Mouse (Mus musculus) neural tube, embryonic 11.5 days (tissue): ENCODE measurements around the gene Olfr92. TPM values are rescaled to one million over a fixed set of nuclear protein-coding genes. Genes with fewer than 3 reads are reported as not detected.

ENCODE experiments used
- ATAC-seq: fragments of 200-750 bp; cut with Nextera tagmentation; 2 replicates; pipeline ENCODE4 v1.8.0; 2017; ENCODE audit warnings: moderate number of reproducible peaks, mild to moderate bottlenecking, moderate TSS enrichment, moderate library complexity; ENCODE audit not compliant: insufficient read depth, low FRiP score, low TSS enrichment
- DNase-seq: peaks from one replicate; pipeline ENCODE4 v3.0.0-alpha.2; 2015; ENCODE audit warnings: low spot score
- H3K27ac ChIP-seq: fragments of 300-500 bp; sonication (generic); 2 replicates; pipeline ENCODE4 v1.5.1; 2014; ENCODE audit warnings: low read depth, mild to moderate bottlenecking, low read length
- H3K27me3 ChIP-seq: fragments of 300-500 bp; sonication (generic); 2 replicates; pipeline ENCODE4 v1.6.1; 2014; ENCODE audit warnings: mild to moderate bottlenecking, low read length, mixed read lengths; ENCODE audit not compliant: control insufficient read depth, insufficient read depth
- H3K36me3 ChIP-seq: fragments of 300-500 bp; sonication (generic); 2 replicates; pipeline ENCODE4 v1.6.1; 2014; ENCODE audit warnings: mild to moderate bottlenecking, low read length, moderate library complexity, mixed read lengths; ENCODE audit not compliant: control insufficient read depth, insufficient read depth
- H3K4me1 ChIP-seq: fragments of 300-500 bp; sonication (generic); 2 replicates; pipeline ENCODE4 v1.6.1; 2014; ENCODE audit warnings: low read length, mixed read lengths; ENCODE audit not compliant: control insufficient read depth, insufficient read depth
- H3K4me2 ChIP-seq: fragments of 300-500 bp; sonication (generic); 2 replicates; pipeline ENCODE4 v1.6.1; 2014; ENCODE audit warnings: low read depth, mild to moderate bottlenecking, moderate library complexity
- H3K4me3 ChIP-seq: fragments of 300-500 bp; sonication (generic); 2 replicates; pipeline ENCODE4 v1.5.1; 2014; ENCODE audit warnings: low read depth, low read length
- H3K9ac ChIP-seq: fragments of 300-500 bp; sonication (generic); 2 replicates; pipeline ENCODE4 v1.6.1; 2014; ENCODE audit warnings: mild to moderate bottlenecking, low read length
- H3K9me3 ChIP-seq: fragments of 300-500 bp; sonication (generic); 2 replicates; pipeline ENCODE4 v1.6.1; 2016; ENCODE audit warnings: low read length; ENCODE audit not compliant: control insufficient read depth
- WGBS: fragments of 180-500 bp; shearing (Covaris S2); extraction: QIAGEN DNeasy Blood & Tissue Kit; methylation state at CpG from one replicate; pipeline ENCODE4 v1.1.7; 2014; 5-methylcytosine and 5-hydroxymethylcytosine counted together
- polyA plus RNA-seq: library from polyadenylated mRNA; unstranded; fragments of >200 nt; fragmentation: Nextera tagmentation; extraction: Ambion mirVana; gene quantifications from 2 replicates; pipeline ENCODE4 v1.2.1, GENCODE M21; 2014

The Olfr92 gene
- polyA plus RNA-seq, 1 experiment from 2014 or later = not detected

GRCm38 (mm10) chr17:37083327-37083726 lies 36.6 kb downstream of the Olfr92 start:
- no peaks in the 10 kb centered on the region for H3K27me3 ChIP-seq
- H3K9ac ChIP-seq = no peak overlapping the region
- H3K36me3 ChIP-seq = no peaks in the 10 kb centered on the region
- no peak overlapping the region for H3K4me3 ChIP-seq
- H3K9me3 ChIP-seq = no peaks in the 10 kb centered on the region
- DNase-seq (peak; percentile 81), ATAC-seq (no peak)
- 6% methylated on average over 8 of the region's 8 CpGs for WGBS
- H3K4me2 ChIP-seq = no peak overlapping the region
- peaks cover 12% of the 10 kb centered on the region for H3K4me1 ChIP-seq
- H3K27ac ChIP-seq = no peak overlapping the region

GRCm38 (mm10) chr17:37081659-37082058 lies 38.2 kb downstream of the Olfr92 start:
- ATAC-seq (no peak), DNase-seq (no peak)
- Histone ChIP-seq H3K4me3 (no peak overlapping the region), H3K4me2 (no peak overlapping the region), H3K9ac (no peak overlapping the region), H3K4me1 (peaks cover 12% of the 10 kb centered on the region), H3K36me3 (no peaks in the 10 kb centered on the region; the same call in 1 of the 2 replicates), H3K9me3 (no peaks in the 10 kb centered on the region), H3K27ac (no peak overlapping the region), H3K27me3 (no peaks in the 10 kb centered on the region)
- WGBS = 94% methylated on average over 4 of the region's 4 CpGs

- no peaks in the 10 kb centered on the region for H3K9me3 ChIP-seq
- 21% methylated on average over 5 of the region's 5 CpGs for WGBS
Measured at GRCm38 (mm10) chr17:37080119-37080518, 39.8 kb downstream of the Olfr92 start.

GRCm38 (mm10) chr17:37078990-37079389 lies 40.9 kb downstream of the Olfr92 start:
- Histone ChIP-seq H3K27ac (no peak overlapping the region), H3K9me3 (no peaks in the 10 kb centered on the region), H3K27me3 (no peaks in the 10 kb centered on the region), H3K4me1 (peaks cover 12% of the 10 kb centered on the region), H3K4me3 (no peak overlapping the region), H3K9ac (no peak overlapping the region), H3K4me2 (no peak overlapping the region), H3K36me3 (no peaks in the 10 kb centered on the region; the same call in 1 of the 2 replicates)
- DNase-seq (peak; percentile 22), ATAC-seq (peak; percentile 48; the same call in 1 of the 2 replicates)
- WGBS = 14% methylated on average over 2 of the region's 2 CpGs

More at GRCm38 (mm10) chr17:37080119-37080518, 39.8 kb downstream of the Olfr92 start:
- ATAC-seq (no peak), DNase-seq (no peak)
- Histone ChIP-seq H3K27me3 (no peaks in the 10 kb centered on the region), H3K4me3 (no peak overlapping the region), H3K27ac (no peak overlapping the region), H3K9ac (no peak overlapping the region), H3K4me2 (no peak overlapping the region), H3K4me1 (peaks cover 12% of the 10 kb centered on the region), H3K36me3 (no peaks in the 10 kb centered on the region; the same call in 1 of the 2 replicates)

GRCm38 (mm10) chr17:37078193-37078592 lies 41.7 kb downstream of the Olfr92 start:
- Histone ChIP-seq H3K27ac (no peak overlapping the region), H3K4me1 (peaks cover 12% of the 10 kb centered on the region), H3K9ac (no peak overlapping the region), H3K36me3 (no peaks in the 10 kb centered on the region; the same call in 1 of the 2 replicates), H3K27me3 (no peaks in the 10 kb centered on the region), H3K4me2 (no peak overlapping the region), H3K9me3 (no peaks in the 10 kb centered on the region), H3K4me3 (no peak overlapping the region)
- WGBS = 9% methylated on average over 1 of the region's 1 CpGs
- ATAC-seq (no peak), DNase-seq (no peak)

DNA sequence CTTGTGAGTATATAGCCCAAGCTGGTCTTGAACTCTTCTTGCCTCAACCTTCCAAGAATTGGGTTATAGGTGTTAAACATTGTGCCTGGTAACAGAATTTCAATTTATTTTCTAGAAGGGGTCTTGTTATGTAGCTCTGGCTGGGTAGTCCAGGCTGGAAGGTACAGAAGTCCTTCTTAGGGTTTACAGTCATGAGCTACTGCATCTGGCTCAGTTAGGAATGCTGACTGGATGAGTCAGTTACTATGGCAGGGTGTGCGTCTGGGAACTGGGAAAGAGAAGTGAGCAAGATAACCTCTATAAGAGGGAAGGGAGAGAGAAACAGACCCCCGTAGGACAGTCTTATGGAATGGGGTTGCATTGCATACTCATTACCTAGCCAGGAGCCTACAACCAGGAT lies 44.1 kb downstream of the Olfr92 start:
- Histone ChIP-seq H3K9ac (no peak overlapping the region), H3K36me3 (no peaks in the 10 kb centered on the region; the same call in 1 of the 2 replicates), H3K4me1 (peaks cover 12% of the 10 kb centered on the region), H3K27me3 (no peaks in the 10 kb centered on the region), H3K4me2 (no peak overlapping the region), H3K9me3 (no peaks in the 10 kb centered on the region), H3K4me3 (no peak overlapping the region), H3K27ac (no peak overlapping the region)
- 98% methylated on average over 2 of the region's 2 CpGs for WGBS
- ATAC-seq (no peak), DNase-seq (no peak)

- DNase-seq (no peak), ATAC-seq (no peak)
- H3K4me2 ChIP-seq = no peak overlapping the region
- WGBS = 89% methylated on average over 6 of the region's 6 CpGs
- peaks cover 12% of the 10 kb centered on the region for H3K4me1 ChIP-seq
- H3K27ac ChIP-seq = no peak overlapping the region
- no peak overlapping the region for H3K4me3 ChIP-seq
- H3K9ac ChIP-seq = no peak overlapping the region
- no peaks in the 10 kb centered on the region for H3K9me3 ChIP-seq
- no peaks in the 10 kb centered on the region for H3K27me3 ChIP-seq
- peaks cover under 1% of the 10 kb centered on the region for H3K36me3 ChIP-seq
Measured at GRCm38 (mm10) chr17:37075181-37075580, 44.7 kb downstream of the Olfr92 start.

GRCm38 (mm10) chr17:37072730-37073276 lies 47.1 kb downstream of the Olfr92 start:
- H3K27me3 ChIP-seq = no peaks in the 10 kb centered on the region
- H3K4me1 ChIP-seq = no peaks in the 10 kb centered on the region
- no peak overlapping the region for H3K27ac ChIP-seq
- ATAC-seq = no peak
- WGBS = 57% methylated on average over 11 of the region's 11 CpGs
- H3K4me3 ChIP-seq = no peak overlapping the region
- H3K36me3 ChIP-seq = peaks cover 4% of the 10 kb centered on the region
- H3K9me3 ChIP-seq = no peaks in the 10 kb centered on the region
- no peak for DNase-seq
- no peak overlapping the region for H3K4me2 ChIP-seq
- no peak overlapping the region for H3K9ac ChIP-seq

DNA sequence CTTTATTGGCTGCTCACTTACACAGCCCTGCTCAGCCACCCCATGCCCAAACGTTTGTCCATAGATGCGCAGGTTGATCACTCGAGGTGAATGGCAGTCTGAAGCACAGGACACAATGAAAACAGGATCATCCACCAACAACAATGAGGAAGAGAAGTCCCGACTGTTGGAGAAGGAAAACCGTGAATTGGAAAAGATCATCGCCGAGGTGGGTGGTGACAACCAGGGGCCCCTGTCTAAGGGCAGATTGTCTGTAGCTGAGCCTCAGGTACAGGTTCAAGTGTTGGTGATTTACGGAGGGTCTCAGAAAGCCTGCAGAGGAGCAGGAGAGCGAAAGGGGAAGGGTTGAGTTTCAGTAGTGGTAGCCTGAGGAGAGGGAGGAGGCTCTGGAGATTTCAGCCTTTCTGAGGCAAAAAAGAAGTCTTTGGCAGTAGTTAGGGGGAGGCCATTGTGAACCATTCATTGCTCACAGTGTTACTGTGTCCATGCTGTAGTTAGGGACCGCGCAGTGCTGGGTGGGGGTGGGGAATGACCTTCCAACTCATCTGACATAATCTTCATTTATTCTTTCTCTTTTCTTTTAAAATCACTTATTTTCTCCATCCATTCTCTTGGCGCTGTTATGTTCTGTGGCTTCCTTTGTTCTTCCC lies 47.7 kb downstream of the Olfr92 start:
- DNase-seq (no peak), ATAC-seq (no peak)
- Histone ChIP-seq H3K4me1 (no peaks in the 10 kb centered on the region), H3K27ac (no peak overlapping the region), H3K4me2 (no peak overlapping the region), H3K36me3 (peaks cover 4% of the 10 kb centered on the region), H3K9me3 (no peaks in the 10 kb centered on the region), H3K9ac (no peak overlapping the region), H3K27me3 (no peaks in the 10 kb centered on the region), H3K4me3 (no peak overlapping the region)
- 75% methylated on average over 12 of the region's 12 CpGs for WGBS
